Mouse (Mus musculus) layer of hippocampus, adult 9-11 months (tissue): ENCODE data around the gene Foxred2.

Source experiments
- DNase-seq: peaks from one replicate; pipeline ENCODE4 v3.0.0; 2022

Foxred2 gene

GRCm38 (mm10) chr15:77956404-77956901, at the start of gene Foxred2:
Gene Foxred2, minus strand, starts transcription at chr15:77956722.
- peak; percentile 89 for DNase-seq

DNA sequence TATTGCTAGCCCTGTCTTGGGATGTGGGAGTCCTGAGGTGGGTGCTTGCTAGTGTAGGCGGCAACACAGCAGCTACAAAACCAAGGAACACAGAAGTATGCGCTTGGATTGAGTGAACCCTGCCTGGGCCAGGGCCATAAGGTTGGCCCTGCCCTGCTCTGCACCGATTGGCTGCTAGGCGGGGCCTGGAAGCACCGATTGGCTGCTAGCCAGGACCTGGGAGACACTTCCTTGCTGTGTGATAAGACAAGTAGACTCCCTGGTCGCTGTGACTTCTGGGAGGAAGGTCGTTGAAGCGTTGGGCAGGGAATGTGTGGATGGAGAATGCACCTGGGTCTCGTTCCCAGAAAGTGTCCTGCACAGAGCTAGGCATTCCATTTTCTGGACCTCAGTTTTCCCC, 47.4 kb upstream of the Foxred2 start:
- DNase-seq = no peak

- DNase-seq = no peak
These were observed 44.9 kb upstream of the Foxred2 start for GRCm38 (mm10) chr15:78001400-78001799.

DNA sequence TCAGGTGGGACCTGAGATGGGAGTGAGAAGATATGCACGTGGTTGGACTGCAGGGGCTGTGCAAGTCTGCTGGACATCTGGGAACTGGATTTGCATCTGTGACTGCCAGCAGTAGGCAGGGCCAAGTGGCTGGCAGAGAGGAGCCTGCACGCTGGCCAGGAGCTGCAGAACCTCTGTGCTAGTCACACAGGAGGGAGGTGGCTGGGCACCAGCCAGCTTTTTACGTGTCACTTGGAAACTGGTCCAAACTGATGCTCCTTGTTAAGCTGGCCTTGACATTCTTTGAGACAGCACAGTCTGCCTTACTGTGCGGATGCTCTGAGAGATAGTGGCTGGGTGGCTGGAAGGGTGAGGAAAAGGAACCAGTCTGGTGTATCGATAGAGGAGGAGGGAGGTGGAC, 32.0 kb upstream of the Foxred2 start:
- no peak for DNase-seq

- no peak for DNase-seq
These were observed 26.9 kb upstream of the Foxred2 start for GRCm38 (mm10) chr15:77983391-77983790.

DNA sequence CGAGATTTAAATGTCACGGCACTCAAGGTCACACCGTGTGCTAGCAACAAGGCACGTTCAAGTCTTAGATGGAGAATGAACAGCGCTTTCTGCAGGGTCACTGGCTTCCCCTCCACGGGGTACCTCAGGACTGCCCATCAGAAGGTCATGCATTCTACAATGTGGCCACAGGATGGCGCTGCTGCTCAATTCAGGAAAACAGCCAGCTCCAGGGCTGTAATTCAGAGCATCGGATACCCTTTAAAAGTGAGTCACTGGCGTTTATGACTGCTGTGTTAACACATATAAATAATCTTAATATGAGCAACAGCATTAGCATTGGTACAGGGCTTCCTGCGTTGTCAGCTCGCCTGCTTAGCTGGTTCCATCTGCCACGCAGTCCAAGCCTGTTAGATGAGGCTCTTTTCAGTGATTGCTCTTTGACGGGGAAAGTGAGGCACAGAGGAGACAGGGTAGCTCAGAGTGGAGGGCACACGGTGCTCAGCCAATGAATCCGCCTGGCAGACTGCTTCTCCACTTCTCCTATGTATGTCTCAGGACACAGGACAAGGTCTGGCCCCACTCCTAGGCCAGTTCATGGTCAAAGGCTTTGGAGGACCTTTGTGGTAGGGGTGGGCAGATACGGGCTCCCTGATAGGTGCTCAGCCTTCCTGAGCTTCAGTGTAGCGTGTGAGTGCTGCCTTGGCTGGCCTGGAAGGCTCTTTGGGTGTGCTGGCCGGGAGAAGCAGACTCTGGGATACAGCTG, 25.8 kb upstream of the Foxred2 start:
- DNase-seq = peak; percentile 53

DNA sequence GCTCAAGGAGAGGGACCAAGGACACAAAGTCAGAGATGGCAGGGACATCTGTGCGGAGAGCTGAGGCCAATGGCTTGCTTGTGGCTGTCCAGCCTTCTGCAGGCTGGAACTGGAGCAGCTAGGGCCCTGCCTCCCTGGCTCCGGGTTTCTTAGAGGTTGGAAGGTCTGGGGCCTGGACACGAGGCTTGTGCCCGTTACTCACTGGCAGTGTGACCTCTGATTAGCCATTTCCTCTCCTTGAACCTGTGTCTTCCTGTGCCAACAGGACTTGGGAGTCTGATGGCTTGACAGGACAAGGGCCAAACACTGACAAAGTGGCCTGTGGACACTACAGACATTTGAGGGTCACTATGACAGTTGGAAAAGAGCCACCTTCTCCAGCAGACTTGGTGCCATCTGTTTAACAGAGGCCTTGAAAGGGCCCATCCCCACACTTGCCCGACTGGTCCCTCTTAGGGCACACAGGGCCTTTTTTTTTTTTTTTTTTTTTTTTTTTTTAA, 24.7 kb upstream of the Foxred2 start:
- DNase-seq = no peak

GRCm38 (mm10) chr15:77979427-77979865, 22.9 kb upstream of the Foxred2 start:
- peak; percentile 51 for DNase-seq

- DNase-seq = no peak
These were observed 21.1 kb upstream of the Foxred2 start for GRCm38 (mm10) chr15:77977663-77978062.

DNA sequence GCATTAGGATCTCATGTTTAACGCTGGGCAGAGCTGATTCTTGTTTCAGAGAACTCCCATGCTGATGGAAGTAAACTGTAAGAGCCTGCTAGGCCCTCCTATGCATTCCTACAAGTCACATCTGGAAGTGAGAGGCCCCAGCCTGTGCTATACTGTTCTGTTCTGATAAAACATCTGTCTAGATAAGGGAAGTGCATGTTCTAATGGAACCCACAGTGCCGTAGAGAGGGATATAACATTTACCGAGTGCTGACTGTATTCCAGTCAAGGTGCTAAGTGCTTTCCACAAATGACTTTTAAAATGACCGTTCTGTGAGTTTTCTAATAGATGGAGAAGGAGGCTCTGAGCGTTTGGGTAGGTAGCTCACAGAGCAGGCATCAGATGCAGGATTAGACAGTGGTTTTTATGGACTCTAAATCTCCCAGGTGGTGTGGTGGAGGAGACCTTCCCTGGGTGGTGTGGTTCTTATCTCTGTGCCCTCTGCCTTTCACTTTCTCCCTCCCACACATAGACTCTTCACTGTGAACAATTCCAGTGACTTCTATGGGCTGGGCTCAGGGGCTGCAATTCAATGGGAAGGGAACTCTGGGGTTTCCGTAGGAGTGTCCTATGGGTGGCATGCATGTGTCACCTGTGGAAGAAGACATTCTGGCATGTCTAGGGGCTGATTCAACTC, 17.8 kb upstream of the Foxred2 start:
- DNase-seq = no peak

DNA sequence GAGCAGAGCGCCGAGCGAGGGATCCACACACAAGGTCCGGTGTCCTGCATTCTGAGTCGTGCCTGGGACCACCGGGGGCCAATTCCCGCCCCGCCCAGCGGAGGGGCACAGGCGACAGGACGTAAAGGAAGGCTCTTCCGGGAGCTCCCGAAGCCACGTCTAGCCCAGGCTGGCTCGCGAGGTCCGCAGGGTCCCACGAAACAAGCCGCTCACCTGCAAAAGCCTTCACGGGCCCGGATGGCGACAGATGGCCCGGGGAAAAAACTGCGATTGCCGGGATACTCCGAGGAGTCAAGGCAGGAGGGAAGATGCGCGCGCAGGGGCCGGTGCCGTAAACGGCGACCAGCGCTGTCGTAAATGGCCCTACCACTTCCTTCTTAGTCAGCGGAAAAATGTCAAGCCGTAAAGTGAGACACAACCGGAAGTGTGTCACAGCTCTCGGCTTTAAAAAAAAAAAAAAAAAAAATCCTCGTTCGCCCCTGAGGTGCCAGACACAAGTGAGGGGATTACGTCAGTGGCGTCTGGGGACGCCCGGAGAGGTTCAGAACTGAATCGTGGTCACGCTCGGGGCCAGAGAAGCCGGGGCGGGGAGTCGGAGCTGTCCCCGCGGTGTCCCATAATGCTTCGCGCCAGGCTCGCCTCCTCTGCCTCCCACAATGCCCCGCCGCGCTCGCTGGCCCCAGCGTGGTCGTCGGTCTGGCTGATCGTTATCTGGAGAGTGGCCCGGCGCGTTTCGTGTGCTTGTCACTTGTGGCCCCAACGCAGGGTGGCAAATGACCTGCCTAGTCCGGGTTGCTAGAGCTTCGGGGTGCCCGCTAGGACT, 14.2 kb upstream of the Foxred2 start, which contains the start of gene Eif3d:
Gene Eif3d, minus strand, starts transcription at position 344 of the 823 bp plus-strand sequence.
- peak; percentile 98 for DNase-seq

DNA sequence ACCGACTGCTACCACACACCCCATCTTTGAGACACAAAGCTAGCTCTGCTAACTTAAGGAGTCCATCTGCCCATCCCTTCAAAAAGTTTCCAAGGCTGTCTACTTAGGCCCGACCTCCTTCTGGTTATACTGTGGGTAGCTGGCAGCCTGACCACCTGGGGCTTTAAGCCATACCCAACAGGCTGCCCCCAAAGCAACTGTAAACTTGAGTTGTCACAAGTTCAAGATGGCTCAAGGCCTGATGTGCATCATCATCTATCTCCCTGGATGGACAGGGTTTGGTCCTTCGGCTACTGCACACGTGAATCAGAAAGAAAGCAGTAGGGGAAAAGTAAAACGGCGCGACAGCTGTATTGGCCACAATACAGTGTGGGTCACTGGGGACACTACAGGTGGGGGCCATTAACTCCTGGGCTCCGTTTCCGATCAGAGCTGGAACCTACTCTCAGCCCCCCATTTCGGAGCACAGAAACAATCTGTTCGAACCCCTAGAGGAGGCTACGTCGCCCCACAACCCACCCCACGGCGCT, 13.5 kb upstream of the Foxred2 start:
- DNase-seq = no peak

GRCm38 (mm10) chr15:77965117-77965528, 8.6 kb upstream of the Foxred2 start:
- DNase-seq = no peak

GRCm38 (mm10) chr15:77962447-77962846, 5.9 kb upstream of the Foxred2 start:
- DNase-seq = no peak

- DNase-seq = no peak
These were observed 4.2 kb upstream of the Foxred2 start for GRCm38 (mm10) chr15:77960693-77961092.

GRCm38 (mm10) chr15:77958071-77958470, 1.5 kb upstream of the Foxred2 start:
- DNase-seq = no peak

DNA sequence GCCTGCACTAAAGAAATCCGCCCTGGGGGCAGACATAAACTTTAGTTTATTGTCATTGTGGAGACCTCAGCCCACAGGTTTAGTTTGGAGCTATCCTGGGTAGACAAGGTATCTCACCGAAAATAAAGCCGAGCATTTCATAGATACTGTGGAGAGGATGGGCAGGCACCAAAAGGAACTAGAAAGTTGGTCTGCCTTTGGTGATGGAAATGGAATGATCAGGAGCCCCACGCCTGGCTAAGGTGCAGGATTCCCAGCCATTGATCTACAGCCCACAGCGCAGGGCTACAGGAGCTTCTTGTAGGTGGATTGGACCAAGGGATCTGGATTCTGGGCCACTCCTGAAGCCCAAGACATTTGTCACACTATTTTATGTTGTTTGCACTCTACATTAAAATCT, 1.1 kb upstream of the Foxred2 start:
- no peak for DNase-seq

GRCm38 (mm10) chr15:77955440-77956403, 800 bp downstream of the Foxred2 start:
- DNase-seq = no peak

GRCm38 (mm10) chr15:77954362-77954761, 2.2 kb downstream of the Foxred2 start:
- DNase-seq = no peak

GRCm38 (mm10) chr15:77952921-77953320, 3.6 kb downstream of the Foxred2 start:
- DNase-seq = no peak

GRCm38 (mm10) chr15:77949061-77949460, 7.5 kb downstream of the Foxred2 start:
- no peak for DNase-seq
